Mouse (Mus musculus) hindbrain, embryonic 12.5 days (tissue): ENCODE data around the gene Rnf144b. TPM values are rescaled to one million over a fixed set of nuclear protein-coding genes. Genes with fewer than 3 reads are reported as not detected.

ENCODE experiments used
- ATAC-seq: fragments of 200-750 bp; cut with Nextera tagmentation; 2 replicates; pipeline ENCODE4 v1.8.0; 2017; ENCODE audit warnings: moderate TSS enrichment; ENCODE audit not compliant: low FRiP score
- H3K27ac ChIP-seq: fragments of 300-500 bp; sonication (generic); 2 replicates; pipeline ENCODE4 v1.5.1; 2016; ENCODE audit warnings: mild to moderate bottlenecking
- H3K27me3 ChIP-seq: fragments of 300-500 bp; sonication (generic); 2 replicates; pipeline ENCODE4 v1.6.1; 2016; ENCODE audit warnings: mild to moderate bottlenecking
- H3K36me3 ChIP-seq: fragments of 300-500 bp; sonication (generic); 2 replicates; pipeline ENCODE4 v1.6.1; 2016; ENCODE audit warnings: mild to moderate bottlenecking
- H3K4me1 ChIP-seq: fragments of 300-500 bp; sonication (generic); 2 replicates; pipeline ENCODE4 v1.6.1; 2016
- H3K4me2 ChIP-seq: fragments of 300-500 bp; sonication (generic); replicated peaks from 2 replicates; pipeline ENCODE4 v1.6.1; 2016; ENCODE audit warnings: mild to moderate bottlenecking
- H3K4me3 ChIP-seq: fragments of 300-500 bp; sonication (generic); 2 replicates; pipeline ENCODE4 v1.5.1; 2016; ENCODE audit warnings: mild to moderate bottlenecking
- H3K9ac ChIP-seq: fragments of 300-500 bp; sonication (generic); 2 replicates; pipeline ENCODE4 v1.6.1; 2016; ENCODE audit warnings: mild to moderate bottlenecking, moderate library complexity
- H3K9me3 ChIP-seq: fragments of 300-500 bp; sonication (generic); replicated peaks from 2 replicates; pipeline ENCODE4 v1.6.1; 2016; ENCODE audit warnings: mild to moderate bottlenecking
- WGBS: fragments of 180-500 bp; shearing (Covaris S2); methylation state at CpG from one replicate; pipeline ENCODE4 v1.1.7; 2016; 5-methylcytosine and 5-hydroxymethylcytosine counted together
- polyA plus RNA-seq: library from polyadenylated mRNA; unstranded; fragments of >200 nt; fragmentation: Nextera tagmentation; extraction: Ambion mirVana; gene quantifications from 2 replicates; pipeline ENCODE4 v1.2.1, GENCODE M21; 2016

Gene Rnf144b
- polyA plus RNA-seq, 1 experiment from 2014 or later, result 0.62 TPM

GRCm38 (mm10) chr13:47187836-47188235 lies 65.4 kb downstream of the Rnf144b start:
- 82% methylated on average over 4 of the region's 4 CpGs for WGBS

GRCm38 (mm10) chr13:47189971-47190370 lies 67.5 kb downstream of the Rnf144b start:
- WGBS, result 91% methylated on average over 7 of the region's 7 CpGs
- peaks cover 10% of the 10 kb centered on the region for H3K4me1 ChIP-seq
- no peak for ATAC-seq
- H3K4me2 ChIP-seq, result no peak overlapping the region
- H3K36me3 ChIP-seq, result no peaks in the 10 kb centered on the region
- no peak overlapping the region for H3K4me3 ChIP-seq
- H3K27me3 ChIP-seq, result peaks cover 24% of the 10 kb centered on the region
- no peak overlapping the region for H3K9ac ChIP-seq
- H3K9me3 ChIP-seq, result no peaks in the 10 kb centered on the region
- H3K27ac ChIP-seq, result no peak overlapping the region

More at GRCm38 (mm10) chr13:47187836-47188235, 65.4 kb downstream of the Rnf144b start:
- no peaks in the 10 kb centered on the region for H3K36me3 ChIP-seq
- 0 out of 2 replicates have a peak, but pooled peaks cover 5% of the 10 kb centered on the region for H3K27me3 ChIP-seq
- no peak overlapping the region for H3K9ac ChIP-seq
- no peaks in the 10 kb centered on the region for H3K4me1 ChIP-seq
- H3K4me3 ChIP-seq, result no peak overlapping the region
- no peak overlapping the region for H3K4me2 ChIP-seq
- no peak overlapping the region for H3K27ac ChIP-seq
- ATAC-seq, result no peak
- no peaks in the 10 kb centered on the region for H3K9me3 ChIP-seq

GRCm38 (mm10) chr13:47192200-47192599 lies 69.7 kb downstream of the Rnf144b start:
- 86% methylated on average over 2 of the region's 2 CpGs for WGBS
- ATAC-seq, result no peak
- peaks cover 10% of the 10 kb centered on the region for H3K4me1 ChIP-seq
- H3K4me2 ChIP-seq, result no peak overlapping the region
- H3K27ac ChIP-seq, result no peak overlapping the region
- H3K27me3 ChIP-seq, result peaks cover 33% of the 10 kb centered on the region
- H3K4me3 ChIP-seq, result no peak overlapping the region
- no peaks in the 10 kb centered on the region for H3K36me3 ChIP-seq
- H3K9ac ChIP-seq, result no peak overlapping the region
- H3K9me3 ChIP-seq, result no peaks in the 10 kb centered on the region

- WGBS, result 66% methylated on average over 5 of the region's 5 CpGs
Observed at GRCm38 (mm10) chr13:47192771-47193170, 70.3 kb downstream of the Rnf144b start.

GRCm38 (mm10) chr13:47193326-47194153 lies 71.1 kb downstream of the Rnf144b start:
- H3K36me3 ChIP-seq, result no peaks in the 10 kb centered on the region
- peak; percentile 43 for ATAC-seq
- WGBS, result 5% methylated on average over 32 of the region's 32 CpGs
- peak overlapping the region; percentile 43 for H3K4me3 ChIP-seq
- H3K9me3 ChIP-seq, result no peaks in the 10 kb centered on the region
- no peak overlapping the region for H3K27ac ChIP-seq
- H3K9ac ChIP-seq, result peak overlapping the region; percentile 54
- peak overlapping the region; percentile 92 for H3K4me2 ChIP-seq
- peaks cover 33% of the 10 kb centered on the region for H3K27me3 ChIP-seq
- H3K4me1 ChIP-seq, result peaks cover 10% of the 10 kb centered on the region

More at GRCm38 (mm10) chr13:47192771-47193170, 70.3 kb downstream of the Rnf144b start:
- no peaks in the 10 kb centered on the region for H3K9me3 ChIP-seq
- H3K27ac ChIP-seq, result no peak overlapping the region
- no peak overlapping the region for H3K9ac ChIP-seq
- ATAC-seq, result no peak
- peaks cover 10% of the 10 kb centered on the region for H3K4me1 ChIP-seq
- H3K4me2 ChIP-seq, result no peak overlapping the region
- no peaks in the 10 kb centered on the region for H3K36me3 ChIP-seq
- no peak overlapping the region for H3K4me3 ChIP-seq
- H3K27me3 ChIP-seq, result peaks cover 33% of the 10 kb centered on the region

- ATAC-seq, result no peak
- H3K4me1 ChIP-seq, result peaks cover 10% of the 10 kb centered on the region
- H3K27ac ChIP-seq, result no peak overlapping the region
- H3K9ac ChIP-seq, result no peak overlapping the region
- no peaks in the 10 kb centered on the region for H3K36me3 ChIP-seq
- no peaks in the 10 kb centered on the region for H3K9me3 ChIP-seq
- no peak overlapping the region; the same call in 1 of the 2 replicates for H3K4me3 ChIP-seq
- H3K4me2 ChIP-seq, result peak overlapping the region; percentile 92
- WGBS, result 26% methylated on average over 11 of the region's 11 CpGs
- H3K27me3 ChIP-seq, result peaks cover 33% of the 10 kb centered on the region
Observed at GRCm38 (mm10) chr13:47194695-47195094, 72.2 kb downstream of the Rnf144b start.

- Histone ChIP-seq H3K4me3 (no peak overlapping the region), H3K27me3 (peaks cover 33% of the 10 kb centered on the region), H3K36me3 (no peaks in the 10 kb centered on the region), H3K9me3 (no peaks in the 10 kb centered on the region), H3K4me1 (peaks cover 10% of the 10 kb centered on the region), H3K27ac (no peak overlapping the region), H3K4me2 (no peak overlapping the region), H3K9ac (no peak overlapping the region)
- whole genome bisulfite sequencing, result 75% methylated on average over 4 of the region's 4 CpGs
- ATAC-seq, result no peak
Observed at GRCm38 (mm10) chr13:47195491-47195890, 73.0 kb downstream of the Rnf144b start.

GRCm38 (mm10) chr13:47200011-47200670 lies 77.7 kb downstream of the Rnf144b start:
- Histone ChIP-seq H3K4me2 (no peak overlapping the region), H3K36me3 (no peaks in the 10 kb centered on the region), H3K9ac (no peak overlapping the region), H3K9me3 (no peaks in the 10 kb centered on the region), H3K4me1 (no peaks in the 10 kb centered on the region), H3K27ac (no peak overlapping the region), H3K27me3 (peaks cover 8% of the 10 kb centered on the region), H3K4me3 (no peak overlapping the region)
- ATAC-seq, result no peak
- 85% methylated on average over 12 of the region's 12 CpGs for WGBS

GRCm38 (mm10) chr13:47201962-47202624 lies 79.6 kb downstream of the Rnf144b start:
- Histone ChIP-seq H3K9ac (no peak overlapping the region), H3K27me3 (no peaks in the 10 kb centered on the region), H3K4me1 (no peaks in the 10 kb centered on the region), H3K36me3 (no peaks in the 10 kb centered on the region), H3K27ac (no peak overlapping the region), H3K9me3 (peaks cover 8% of the 10 kb centered on the region; the same call in 1 of the 2 replicates), H3K4me2 (no peak overlapping the region), H3K4me3 (no peak overlapping the region)
- WGBS, result 71% methylated on average over 13 of the region's 13 CpGs
- ATAC-seq, result no peak

GRCm38 (mm10) chr13:47210496-47210895 lies 88.0 kb downstream of the Rnf144b start:
- Histone ChIP-seq H3K9ac (no peak overlapping the region), H3K9me3 (peaks cover 8% of the 10 kb centered on the region; the same call in 1 of the 2 replicates), H3K4me3 (no peak overlapping the region), H3K27ac (no peak overlapping the region), H3K4me1 (no peaks in the 10 kb centered on the region), H3K36me3 (no peaks in the 10 kb centered on the region), H3K4me2 (no peak overlapping the region), H3K27me3 (no peaks in the 10 kb centered on the region)
- ATAC-seq, result no peak
- WGBS, result 82% methylated on average over 4 of the region's 4 CpGs

- H3K27ac ChIP-seq, result no peak overlapping the region
- no peaks in the 10 kb centered on the region for H3K27me3 ChIP-seq
- 81% methylated on average over 6 of the region's 6 CpGs for WGBS
- no peak overlapping the region for H3K4me2 ChIP-seq
- H3K4me1 ChIP-seq, result no peaks in the 10 kb centered on the region
- no peaks in the 10 kb centered on the region for H3K36me3 ChIP-seq
- no peak for ATAC-seq
- H3K4me3 ChIP-seq, result no peak overlapping the region
- peaks cover 8% of the 10 kb centered on the region; the same call in 1 of the 2 replicates for H3K9me3 ChIP-seq
- no peak overlapping the region for H3K9ac ChIP-seq
Observed at GRCm38 (mm10) chr13:47210992-47211391, 88.5 kb downstream of the Rnf144b start.

GRCm38 (mm10) chr13:47211581-47211980 lies 89.1 kb downstream of the Rnf144b start:
- no peak for ATAC-seq
- Histone ChIP-seq H3K27me3 (no peaks in the 10 kb centered on the region), H3K4me3 (no peak overlapping the region), H3K9me3 (peaks cover 3% of the 10 kb centered on the region; the same call in 1 of the 2 replicates), H3K4me1 (no peaks in the 10 kb centered on the region), H3K9ac (no peak overlapping the region), H3K36me3 (no peaks in the 10 kb centered on the region), H3K27ac (no peak overlapping the region), H3K4me2 (no peak overlapping the region)
- 81% methylated on average over 7 of the region's 7 CpGs for WGBS
